Mouse (Mus musculus) ES-CJ7 (cell line): Measurements from ENCODE around the gene Lamtor4.

Source experiments
- DNase-seq: peaks from one replicate; pipeline ENCODE4 v3.0.0; 2011; ENCODE audit warnings: low read depth, low spot score

The Lamtor4 gene

DNA sequence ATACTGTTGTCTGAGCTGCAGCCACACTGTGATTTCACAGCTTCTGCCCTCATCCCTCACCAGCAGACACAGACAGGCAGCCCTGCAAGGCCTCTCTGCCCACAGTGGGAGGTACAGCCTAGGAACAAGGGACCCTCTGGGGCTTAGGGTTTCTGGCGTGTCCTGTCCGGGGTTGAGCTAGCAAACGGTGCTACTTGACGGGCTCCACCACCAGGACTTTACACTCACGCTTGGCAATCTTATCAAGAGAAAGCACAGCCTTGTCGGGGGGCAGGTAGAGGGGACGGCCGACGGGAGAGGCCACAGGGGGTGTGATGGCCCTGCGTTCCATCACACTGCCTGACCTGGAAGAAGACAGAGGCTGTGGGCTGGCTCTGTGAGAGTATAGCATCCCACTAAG is 4.8 kb downstream of the Lamtor4 start:
- DNase-seq = no peak

DNA sequence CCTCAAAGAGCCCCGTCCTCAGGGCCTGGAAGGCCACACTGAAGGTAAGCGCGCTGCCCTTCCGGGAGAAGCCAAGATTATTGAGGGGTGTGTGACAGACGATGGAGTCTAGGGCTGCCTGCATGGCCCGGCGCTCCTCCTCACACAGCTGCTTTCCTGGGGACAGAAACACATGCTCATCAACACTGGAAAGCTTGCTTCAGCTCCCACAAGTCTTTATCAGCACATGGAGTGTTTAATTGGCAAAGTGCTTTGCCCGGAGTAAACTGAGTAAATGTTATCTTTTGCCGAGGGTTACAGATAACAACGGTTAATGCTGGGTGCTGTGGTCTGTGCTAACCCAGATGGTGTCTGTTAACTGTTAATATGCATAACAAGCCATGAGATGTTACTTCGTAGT is 5.6 kb downstream of the Lamtor4 start:
- DNase-seq = no peak

DNA sequence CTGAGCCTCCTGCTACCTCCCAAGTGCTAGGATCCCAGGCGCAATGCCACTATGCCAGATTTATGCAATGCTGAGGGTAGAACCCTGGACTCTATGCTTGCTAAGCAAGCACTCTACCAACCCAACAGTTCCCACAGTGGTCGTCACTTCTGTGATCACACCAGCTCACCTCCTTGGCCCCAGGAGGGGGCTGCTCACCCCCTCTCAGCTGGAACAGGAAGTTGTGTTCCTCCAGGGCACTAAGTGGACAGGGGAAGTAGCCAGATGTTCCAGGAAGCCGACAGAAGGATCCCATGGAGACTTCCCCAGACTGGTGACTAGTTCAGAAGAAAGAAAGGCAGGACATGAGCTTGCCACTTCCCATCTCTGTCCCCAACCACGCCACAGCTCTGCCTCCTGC is 6.7 kb downstream of the Lamtor4 start:
- no peak for DNase-seq

DNA sequence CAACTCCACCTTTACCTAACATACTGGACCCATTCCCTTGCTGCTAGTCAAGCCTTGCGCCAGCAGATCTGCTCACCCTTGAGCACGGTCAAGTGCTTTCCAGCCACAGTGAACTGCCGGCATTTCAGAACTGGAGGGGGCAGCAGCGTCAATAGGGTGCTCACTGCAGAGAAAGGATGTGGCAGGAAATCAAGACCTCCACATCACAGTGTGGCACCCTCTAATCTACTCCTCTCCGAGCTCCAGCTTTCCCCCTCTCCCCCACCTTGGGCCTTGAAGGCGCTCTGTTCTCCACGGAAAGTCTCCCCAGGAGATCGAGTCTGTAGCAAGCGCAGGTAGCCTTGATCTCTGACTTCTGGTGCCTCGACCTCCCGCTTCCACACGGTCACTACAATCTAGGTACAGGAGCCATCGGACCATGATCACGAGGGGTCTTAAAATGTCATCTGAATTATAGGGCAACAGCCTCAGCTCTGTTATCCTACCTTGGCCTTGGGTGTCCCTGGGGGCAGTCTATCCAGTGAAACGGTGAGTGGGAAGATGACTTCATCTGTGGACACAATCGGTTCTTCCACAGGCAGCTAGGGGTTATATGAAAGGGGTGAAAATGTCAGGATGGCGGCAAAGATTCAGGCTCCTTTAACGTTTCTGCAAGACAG is 7.4 kb downstream of the Lamtor4 start:
- DNase-seq = no peak

DNA sequence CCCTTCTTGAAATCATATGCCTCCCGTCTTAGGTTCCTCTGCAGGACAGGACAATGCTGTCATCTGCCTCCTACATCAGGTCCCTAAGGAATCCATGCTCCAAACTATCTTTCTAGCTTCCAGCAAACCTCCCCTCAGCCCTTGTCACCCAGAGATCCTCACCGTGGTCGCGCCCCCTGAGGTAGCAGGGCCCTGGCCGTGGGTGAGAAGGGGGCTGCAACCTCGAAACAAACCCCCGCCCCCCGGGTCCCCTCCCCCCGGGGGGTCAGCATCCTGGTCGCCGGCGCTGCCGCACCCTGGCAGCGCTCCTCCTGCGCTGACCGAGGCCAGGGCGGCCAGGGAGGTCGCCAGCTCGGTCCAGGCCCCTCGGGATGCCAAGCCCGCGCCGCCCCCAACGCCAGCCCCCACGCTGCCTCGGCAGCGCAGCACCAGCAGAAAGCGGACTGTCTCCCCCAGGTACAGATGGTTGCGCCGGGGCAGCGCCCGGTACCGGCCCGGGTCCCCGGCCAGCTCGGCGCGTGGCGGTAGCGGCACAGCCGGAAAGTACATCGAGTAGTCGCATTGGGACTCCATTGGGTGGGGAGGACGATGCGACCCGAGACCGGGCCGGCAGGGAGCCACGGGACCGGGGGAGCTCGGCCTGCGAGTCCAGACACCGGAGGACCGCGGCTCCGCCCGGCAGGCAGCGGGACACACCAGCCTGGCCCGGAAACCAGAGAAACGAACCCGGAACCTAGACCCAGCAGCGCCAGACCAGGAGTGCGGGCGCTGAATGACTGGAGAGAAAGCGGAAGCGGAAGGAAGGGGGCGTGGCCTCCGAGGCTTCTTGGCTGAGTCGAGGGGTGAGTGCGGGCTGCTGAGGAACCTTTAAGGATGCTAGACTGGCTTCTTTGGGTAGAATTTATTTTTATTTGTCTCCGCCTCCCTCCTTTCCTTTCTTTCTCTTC is 8.3 kb downstream of the Lamtor4 start, which contains the start of gene BC037034:
Gene BC037034, minus strand, starts transcription at position 774 of the 947 bp plus-strand sequence.
- peak; percentile 89 for DNase-seq

DNA sequence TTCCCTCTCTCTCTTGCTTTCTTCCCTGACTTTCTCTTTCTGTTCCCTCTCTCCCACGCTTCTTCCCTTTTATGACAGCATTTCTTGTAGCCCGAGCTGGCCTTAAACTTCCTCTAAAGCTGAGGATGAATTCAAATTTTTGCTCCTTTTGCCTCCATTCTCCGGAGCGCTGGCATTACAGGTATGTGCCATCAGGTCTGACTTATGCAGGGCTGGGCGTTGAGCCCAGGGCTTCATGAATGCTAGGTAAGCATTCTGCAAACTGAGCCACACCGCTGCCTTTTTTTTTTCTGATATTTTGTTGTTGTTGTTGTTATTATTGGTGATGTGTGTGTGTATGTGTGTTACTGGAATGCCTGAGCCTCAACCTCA is 8.9 kb downstream of the Lamtor4 start:
- DNase-seq = no peak

DNA sequence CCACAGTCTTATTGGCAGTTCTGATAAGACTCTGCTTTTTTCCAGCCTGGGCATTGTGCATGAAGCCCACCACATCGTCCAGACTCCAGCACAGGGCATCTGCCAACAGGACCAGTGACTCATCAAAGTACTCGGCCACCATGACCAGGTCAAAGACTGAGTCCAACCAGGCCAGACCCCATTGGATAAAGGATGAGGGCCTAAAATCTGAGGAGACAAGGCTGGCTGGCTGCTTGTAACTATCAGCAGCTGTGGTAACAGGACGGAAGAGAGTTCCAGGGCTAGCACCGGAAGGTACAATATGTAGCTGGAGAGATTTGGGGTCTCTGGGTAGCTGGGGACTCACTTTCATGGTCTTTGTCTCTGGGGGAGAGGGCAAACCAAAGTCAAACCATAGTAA is 10.4 kb downstream of the Lamtor4 start:
- no peak for DNase-seq

DNA sequence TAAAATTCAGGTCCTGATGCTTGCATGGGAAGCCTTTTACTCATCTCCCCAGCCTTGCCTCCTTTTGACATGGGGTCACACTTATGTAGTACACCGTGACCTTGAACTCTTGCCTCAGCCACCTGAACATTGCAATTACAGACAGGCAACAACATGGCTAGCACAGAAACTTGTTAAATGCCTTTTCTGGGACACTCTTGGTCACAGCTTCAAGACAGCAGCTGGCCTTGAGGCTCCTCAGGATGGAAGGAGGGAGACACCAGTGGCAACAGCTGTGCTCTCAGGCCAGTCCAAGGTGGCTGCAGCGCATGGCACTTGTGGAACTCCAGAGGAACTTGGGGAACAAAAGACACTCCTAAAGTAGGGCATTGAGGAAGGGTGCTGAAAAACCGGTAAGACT is 11.8 kb downstream of the Lamtor4 start:
- no peak for DNase-seq

DNA sequence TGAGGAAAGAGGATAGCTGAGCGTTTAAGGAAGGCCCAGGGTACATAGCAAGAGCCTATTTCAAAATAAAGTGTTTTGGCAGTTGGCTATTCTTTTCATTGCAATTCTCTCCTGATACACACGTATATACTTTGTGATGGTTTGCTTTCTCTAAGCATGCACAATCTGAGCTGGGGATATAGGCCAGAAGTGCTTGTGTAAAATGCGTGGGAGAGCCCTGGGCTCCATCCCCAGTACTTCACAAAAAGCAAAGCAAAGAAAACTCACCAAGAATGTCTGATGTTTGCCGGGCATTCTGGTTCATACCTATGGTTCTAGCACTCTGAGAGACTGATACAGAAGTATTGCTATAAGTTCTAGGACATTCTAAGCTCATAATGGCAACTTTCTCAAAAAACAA is 13.7 kb downstream of the Lamtor4 start:
- no peak for DNase-seq

DNA sequence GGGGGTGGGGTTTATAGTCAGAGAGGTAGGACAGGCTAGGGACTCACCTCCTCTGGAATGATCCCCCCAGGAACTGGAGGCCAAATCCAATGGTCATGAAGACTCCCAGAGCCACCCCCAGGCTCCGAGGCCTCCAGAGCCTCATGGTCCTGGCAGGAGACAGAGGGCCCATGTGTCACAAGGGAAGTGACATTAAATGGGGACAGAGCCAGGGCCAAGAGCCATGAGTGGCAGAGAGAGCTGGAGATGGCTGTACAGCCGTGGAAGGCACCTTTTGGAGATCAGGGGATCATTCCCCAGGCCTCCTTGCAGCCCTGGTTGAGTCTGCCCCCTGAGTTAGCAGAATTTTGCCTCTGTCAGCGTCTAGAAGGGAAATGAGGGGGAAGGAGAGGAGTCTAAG is 15.9 kb downstream of the Lamtor4 start:
- no peak for DNase-seq

DNA sequence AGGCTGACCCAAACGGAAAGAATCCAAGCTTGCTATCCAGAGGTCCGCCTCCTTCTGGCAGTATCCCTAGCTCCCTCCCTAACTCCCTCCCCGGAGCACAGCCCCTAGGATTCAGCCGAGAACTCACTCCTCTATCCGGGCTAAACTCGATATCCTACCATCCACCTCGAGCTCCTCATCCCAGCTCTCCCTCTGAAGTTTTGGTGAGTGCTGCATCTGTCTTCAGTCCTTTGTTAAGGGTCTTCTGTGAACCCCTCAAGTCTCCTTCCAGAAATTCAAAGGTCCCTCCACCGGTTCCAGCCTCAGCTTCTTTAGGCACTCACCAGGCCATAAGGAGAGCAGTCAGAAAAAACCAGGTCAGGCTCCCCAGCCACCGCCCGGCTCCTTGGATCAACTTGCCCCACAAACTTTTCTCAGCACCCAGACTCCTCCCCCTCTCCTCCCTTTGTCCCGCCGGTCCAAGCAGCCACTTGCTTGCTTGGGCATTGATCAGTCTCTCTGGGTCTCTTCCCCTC is 17.2 kb downstream of the Lamtor4 start, which contains the start of gene Gal3st4:
Gene Gal3st4, minus strand, starts transcription at position 432 of the 515 bp plus-strand sequence.
- DNase-seq = peak; percentile 41

DNA sequence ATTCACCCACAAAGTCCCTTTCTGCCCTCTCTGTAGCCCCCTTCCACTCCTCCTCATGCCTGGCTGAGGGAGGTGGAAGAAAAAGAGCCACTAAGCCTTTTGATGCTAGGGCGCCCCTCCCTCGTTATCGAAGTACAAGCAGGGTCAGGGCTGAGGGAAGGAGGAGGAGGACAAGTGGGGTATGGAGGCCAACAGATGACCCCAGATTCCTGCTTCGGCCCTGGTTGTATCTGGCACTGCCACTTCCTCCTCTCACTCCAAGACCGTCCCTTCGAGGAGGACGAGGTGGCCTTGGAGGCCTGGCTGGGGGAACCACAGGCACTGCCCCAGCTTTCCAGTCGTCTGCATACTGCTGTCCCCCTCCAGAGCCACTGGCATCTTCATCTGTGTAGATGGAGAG is 18.9 kb downstream of the Lamtor4 start:
- DNase-seq = no peak

DNA sequence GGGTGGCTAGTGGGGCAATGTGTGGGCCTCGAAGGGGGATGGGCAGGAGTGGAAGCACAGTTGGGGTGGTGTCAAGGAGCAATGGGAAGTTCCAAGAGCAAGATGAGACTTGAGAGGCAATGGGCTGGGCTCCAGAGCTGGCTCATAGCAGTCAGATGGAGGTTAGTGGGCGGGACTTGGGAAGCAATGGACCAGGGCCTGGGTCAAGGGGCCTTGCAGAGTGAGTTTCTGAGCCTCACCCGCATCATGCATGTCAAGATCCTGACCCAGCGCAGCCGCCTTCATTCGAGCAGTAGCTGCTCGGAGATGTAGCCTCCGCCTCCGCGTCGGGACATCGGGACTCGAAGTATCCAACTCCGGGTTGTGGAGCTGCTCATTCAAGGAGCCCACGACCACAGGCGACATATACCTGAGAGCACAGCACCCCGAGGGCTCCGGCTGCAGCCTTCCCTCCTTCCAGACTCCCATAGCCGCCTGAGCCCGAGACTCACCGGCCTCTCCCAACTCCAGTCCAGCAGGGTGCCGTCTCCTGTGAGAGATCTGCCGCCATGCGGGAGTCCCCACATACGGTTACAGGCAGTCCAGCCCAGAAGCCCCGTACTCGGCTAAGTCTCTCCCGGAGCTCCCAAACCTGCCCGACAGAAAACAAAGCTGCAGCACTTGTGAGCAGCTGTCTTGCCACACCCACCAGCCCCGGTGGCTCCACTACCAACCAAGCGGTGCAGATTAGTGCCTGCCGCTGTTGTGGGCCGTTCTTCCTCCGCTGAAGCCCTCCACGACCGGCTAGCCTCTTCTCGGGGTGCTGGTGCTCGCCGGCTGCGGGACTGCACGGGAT is 20.2 kb downstream of the Lamtor4 start:
- peak; percentile 68 for DNase-seq

DNA sequence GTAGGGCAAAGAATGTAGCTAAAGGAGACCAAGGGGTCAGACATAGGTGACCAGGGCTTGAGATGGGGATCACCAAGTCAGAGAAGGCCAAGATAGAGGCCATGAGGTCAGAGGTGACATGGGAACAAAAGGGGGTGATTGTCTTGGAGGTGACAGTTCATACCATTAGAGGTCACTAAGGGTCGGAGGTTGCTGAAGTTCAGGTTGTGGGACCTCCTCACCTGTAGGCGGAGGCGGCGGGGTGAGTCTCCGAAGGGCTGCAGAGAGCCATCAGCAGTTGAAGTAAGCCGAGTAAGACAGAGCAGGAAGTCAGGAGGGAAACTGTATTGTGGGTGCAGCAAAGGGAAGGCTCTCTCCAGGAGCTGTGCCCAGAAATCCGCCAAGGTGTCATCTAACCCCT is 22.7 kb downstream of the Lamtor4 start:
- no peak for DNase-seq

DNA sequence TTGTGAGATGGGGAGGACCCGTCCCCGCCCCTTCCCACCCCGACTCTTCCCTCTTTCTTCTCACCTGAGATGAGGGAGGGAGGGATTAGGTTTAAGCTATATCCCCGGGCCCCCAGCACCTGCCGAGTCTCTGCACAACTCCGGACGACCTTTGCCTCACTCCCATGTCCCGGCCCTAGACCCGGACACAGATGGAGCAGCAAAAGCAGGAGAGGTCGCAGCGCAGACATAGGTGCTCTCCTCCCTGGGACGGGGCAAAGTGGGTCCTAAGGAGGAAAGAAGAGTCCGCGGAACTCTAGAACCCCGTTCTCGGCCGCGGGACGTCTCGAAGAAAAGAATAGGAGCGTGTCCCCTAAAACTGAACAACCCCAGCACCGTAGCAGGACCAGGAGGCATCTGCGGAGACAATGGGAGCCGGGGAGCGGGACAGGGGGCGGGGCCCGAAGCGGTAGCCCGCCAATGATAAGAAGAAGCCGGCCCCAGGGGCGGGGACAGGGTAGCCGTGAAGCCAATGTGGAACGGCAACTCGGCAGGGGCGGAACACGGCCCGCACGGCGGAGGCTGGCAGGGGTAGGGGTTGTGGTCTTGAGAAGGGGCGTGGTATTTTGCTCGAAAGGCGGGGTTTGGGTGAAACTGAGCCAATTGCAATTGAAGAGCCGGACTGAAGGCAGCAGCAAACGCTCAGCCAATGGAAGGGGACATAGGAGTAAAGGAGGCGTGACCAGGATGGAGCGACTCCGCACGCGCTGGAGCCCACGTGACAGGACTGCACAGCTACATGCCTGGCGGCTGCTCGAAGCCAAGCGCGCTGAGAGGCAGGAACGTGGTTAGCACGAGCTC is 24.5 kb downstream of the Lamtor4 start, which contains the start of the genes Gm43720, Gpc2 and Stag3:
Gene Gm43720, minus strand, starts transcription at position 374 of the 840 bp plus-strand sequence.
Gene Gpc2, minus strand, starts transcription at position 421 of the 840 bp plus-strand sequence.
Gene Stag3, plus strand, starts transcription at position 656 of the 840 bp plus-strand sequence.
- peak; percentile 100 for DNase-seq

DNA sequence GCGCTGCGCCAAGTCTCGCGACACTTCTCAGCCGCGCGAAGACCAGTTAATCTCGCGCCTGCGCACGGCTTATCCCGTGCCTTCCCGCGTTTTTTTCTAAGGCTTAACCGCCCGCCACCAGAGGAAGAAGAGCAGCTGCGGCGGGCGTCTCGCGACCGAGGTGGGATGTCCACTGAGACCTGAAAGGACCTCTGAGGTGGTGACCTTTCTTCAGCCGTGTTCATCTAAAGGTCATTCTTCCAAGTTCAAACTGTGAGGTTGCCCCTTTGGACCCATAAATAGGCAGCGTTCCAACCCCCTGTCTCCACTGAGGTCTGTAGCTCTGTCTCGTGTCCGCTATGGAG is 25.1 kb downstream of the Lamtor4 start:
- no peak for DNase-seq

DNA sequence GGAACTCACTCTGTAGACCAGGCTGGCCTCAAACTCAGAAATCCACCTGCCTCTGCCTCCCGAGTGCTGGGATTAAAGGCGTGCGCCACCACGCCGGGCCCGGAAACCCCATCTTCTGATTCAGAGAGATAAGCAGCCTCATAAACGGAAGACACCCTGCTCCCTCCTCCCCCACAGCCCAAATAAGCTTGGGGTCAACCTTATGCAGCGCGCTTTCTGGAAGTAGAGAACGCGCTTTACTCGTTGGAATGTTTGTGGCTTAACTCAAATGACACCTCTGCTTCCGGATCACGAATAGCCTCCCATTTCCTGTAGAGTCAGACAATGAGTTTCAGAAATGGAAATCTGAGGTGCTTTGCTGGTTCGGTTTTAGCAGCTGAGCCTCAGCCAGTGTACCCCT is 25.5 kb downstream of the Lamtor4 start:
- DNase-seq = peak; percentile 22

DNA sequence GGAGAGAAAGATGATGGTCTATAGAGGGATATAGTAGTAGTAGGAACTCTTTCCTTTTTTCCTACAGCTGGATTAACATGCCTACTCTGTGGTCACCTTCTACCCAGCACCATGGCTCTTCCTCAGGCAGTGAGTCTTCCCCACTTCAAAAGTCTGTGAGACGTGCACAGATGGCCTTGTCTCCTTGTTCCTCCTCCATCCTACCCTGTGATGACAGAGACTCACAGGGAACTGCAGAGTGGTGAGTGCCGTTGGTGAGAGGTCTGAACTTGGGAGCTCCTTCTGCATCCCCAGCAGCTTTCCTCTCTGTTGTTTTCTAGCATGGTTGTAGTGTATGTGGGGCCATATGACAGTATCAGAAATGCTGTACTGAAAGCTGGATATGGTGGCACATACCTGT is 26.5 kb downstream of the Lamtor4 start:
- DNase-seq = no peak

DNA sequence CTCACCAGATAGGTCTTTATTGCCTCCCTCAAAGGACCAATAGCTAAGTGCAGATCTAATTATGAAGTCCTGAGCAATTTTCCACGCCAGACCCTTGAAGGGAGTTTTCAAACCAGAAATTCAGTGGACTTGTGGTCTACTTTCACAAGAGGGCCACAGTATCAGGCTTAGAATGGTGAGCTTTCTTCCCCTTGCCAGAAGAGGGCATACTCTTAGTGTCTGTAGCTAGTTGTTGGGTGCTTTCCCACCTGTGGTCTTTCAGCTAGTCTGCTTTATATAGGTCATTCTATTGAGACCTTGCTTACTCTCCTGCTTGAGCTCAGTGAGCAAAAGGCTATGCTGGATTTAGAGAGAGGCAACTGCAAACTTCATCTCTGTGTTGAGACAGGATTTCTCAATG is 28.3 kb downstream of the Lamtor4 start:
- DNase-seq = peak; percentile 60

DNA sequence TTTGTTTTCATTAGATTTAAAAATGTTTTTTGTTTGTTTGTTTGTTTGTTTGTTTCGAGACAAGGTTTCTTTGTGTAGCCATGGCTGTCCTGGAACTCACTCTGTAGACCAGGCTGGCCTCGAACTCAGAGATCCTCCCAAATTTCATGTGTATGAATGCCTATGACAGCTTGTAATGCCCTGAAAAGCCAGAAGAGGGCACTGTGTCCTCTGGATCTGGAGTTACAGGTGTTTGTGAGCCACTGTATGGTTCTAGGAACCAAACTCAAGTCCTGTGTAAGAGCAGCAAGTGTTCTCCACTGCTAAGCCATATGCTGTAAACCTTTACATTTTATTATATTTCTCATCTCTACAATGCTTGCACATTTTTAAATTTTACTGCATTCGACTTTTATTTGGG is 32.6 kb downstream of the Lamtor4 start:
- DNase-seq = peak; percentile 77

DNA sequence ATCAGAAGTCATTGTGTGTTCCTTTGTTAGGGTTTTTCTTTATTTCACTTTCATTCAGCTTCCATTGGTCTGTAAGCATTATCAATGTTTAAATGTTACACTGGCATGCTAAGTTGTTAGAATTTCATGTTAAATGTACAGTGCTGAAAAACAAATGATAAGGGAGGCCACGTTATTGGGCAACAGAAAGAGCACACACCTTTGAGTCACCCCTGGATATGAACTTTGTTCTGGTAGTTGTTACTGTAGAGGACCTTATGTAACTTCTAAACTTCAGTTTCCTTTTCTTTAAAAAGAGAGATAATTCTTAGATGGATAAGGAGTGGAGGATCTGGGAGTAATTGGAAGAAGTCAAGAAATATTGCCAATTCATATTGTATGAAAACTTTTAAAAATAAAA is 36.4 kb downstream of the Lamtor4 start:
- DNase-seq = no peak
